Mouse (Mus musculus): ENCODE measurements at regions not wholly inside any gene's neighbourhood (a gene's known extent, or its start where the extent isn't known, plus 50 kb on each side); places are given as distances from the start of the nearest gene placed in this dataset.
A peak's percentile ranks its signal among the peaks of the same experiment; 100 is the strongest.
"Not testable (repeated sequence)": the region's sequence is repeated elsewhere in the genome, so short reads cannot be mapped to it uniquely, and the experiment has no call there.

DNA sequence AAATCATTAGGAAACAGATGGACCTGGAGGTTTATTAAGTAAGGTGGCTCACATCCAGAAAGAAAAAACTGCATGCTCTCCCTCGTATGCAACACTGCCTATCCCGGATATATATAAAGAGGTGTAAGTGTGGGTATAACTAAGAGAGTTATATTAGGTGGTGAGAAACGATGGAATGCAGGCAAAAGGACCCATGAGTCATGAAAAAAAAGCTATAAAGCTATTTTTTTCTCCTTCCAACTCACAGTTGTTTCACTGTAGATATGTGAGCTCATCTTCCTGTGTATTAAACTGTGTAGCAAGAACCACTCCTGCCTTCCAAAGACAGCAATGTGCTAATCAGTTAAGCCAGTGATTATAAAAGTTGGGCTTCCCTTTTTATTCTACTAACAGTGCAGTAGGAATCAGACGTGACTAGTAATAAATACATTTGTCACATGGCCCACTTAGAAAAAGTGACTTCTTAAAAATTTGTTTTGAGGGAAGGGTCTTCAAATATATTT is 51.4 kb upstream of the Bdh1 start:
- H3K27ac ChIP-seq; DNase-seq (ENCODE audit: extremely low spot score in 1 of 2, low spot score in 2 of 2); intact Hi-C loops (cut with DNase I); H3K4me3 ChIP-seq: not testable (repeated sequence)

DNA sequence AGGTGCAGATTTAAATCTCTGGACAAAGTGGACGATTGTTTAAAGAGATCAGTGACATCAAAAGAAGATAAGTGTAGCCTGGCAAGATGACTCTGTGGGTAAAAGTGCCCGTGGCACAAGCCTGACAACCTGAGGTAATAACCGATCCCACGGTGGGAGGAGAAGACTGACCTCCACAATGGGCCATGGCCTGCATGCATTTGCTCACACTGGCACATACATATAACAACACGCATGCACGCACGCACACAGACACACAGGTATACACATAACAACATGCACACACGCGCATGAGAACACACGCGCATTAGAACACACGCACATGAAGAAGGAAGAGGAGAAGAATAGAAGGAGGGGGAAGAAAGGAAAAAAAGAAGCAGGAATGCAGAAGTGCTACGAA is 52.2 kb upstream of the Bdh1 start:
- intact Hi-C loops (cut with DNase I) = no loop called here
- H3K4me3 ChIP-seq = no peak overlapping the region
- DNase-seq (ENCODE audit: extremely low spot score in 1 of 2, low spot score in 2 of 2) = no peak
- H3K27ac ChIP-seq = no peak overlapping the region
- no peak for TF ChIP-seq CTCF (IDR thresholded peaks at IDR 0.05)

DNA sequence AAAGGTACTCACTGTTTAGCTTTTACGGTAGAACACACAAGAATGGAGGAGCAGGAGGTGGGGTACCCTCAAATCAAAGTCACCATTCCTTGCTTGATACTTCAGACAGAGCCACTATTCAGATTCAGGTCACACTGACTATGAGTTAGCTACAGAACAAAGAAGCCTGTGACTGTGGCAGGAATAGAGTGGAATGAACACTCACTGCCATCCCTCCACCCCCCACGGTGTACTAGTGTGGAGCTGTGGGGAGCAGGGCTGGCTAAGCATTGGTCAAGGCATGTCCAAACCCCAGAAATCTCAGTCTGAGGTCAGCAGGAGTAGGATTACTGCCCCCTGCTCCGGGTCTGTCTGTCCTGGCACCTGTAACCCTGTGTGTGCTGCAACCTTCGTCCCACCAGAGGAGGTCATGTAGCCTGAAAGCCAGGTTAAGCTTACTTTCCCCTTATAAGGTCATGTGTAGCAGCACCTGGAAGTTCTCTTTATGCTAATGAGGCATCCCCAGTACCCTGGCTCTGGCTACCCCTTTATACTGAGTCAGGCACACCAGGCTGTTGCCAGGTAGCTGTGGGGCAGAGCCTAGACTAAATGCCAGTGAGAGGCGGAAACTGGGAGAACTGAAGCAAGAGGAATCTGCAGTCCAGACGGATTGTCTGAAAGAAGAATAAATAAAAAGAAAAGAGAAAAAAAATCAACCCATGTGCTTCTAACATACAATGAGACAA is 53.1 kb upstream of the Apod start:
- no peak for TF ChIP-seq CTCF (IDR thresholded peaks at IDR 0.05)
- intact Hi-C loops (cut with DNase I) = no loop called here
- H3K27ac ChIP-seq = peak overlapping the region; percentile 54; the same call in 1 of the 2 replicates
- H3K4me3 ChIP-seq = no peak overlapping the region
- no peak for DNase-seq (ENCODE audit: extremely low spot score in 1 of 2, low spot score in 2 of 2)

DNA sequence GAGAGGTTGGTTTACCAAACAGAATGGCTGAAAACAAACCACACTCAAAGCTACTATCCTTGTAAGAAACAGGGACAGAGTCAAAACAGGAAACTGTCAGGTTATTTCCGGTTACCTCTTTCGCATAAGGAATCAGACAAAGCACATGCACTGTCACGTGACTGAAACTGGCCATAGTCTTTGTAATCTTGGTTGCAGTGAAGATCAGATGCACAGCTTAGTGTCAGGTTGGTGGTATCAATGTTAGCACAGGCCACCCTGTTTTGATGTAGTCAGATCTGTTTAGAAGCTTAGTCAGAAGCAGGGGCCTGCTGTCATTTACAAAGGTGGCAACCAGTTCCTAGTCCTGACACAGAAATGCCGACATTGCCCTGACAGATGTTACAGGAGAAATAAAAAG is 51.4 kb upstream of the Apod start:
- intact Hi-C loops (cut with DNase I) = no loop called here
- DNase-seq (ENCODE audit: extremely low spot score in 1 of 2, low spot score in 2 of 2) = no peak
- no peak for TF ChIP-seq CTCF (IDR thresholded peaks at IDR 0.05)
- no peak overlapping the region; the same call in 1 of the 2 replicates for H3K27ac ChIP-seq
- H3K4me3 ChIP-seq = no peak overlapping the region

DNA sequence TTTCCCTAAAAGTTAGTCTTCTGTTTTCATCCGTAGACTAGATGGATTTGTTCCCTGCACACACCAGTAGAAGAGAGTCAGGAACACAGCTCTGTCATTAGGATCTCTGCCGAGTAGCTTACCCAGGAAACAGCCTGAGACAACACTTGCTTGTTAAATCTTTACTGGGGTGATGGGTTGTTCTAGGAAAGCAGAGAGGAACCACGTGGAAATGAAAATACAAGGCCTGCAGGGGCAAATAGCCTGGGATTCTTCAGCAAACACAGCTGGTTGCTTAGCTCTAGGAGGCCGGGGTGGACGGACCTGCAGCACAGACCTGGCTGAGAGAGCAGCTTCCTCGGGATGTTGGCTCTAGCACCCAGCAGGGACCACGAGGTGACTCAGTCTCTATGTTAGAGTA is 49.9 kb upstream of the Apod start:
- H3K27ac ChIP-seq = no peak overlapping the region
- DNase-seq (ENCODE audit: extremely low spot score in 1 of 2, low spot score in 2 of 2) = peak in 1 of 2 experiments; percentile 37
- TF ChIP-seq CTCF (IDR thresholded peaks at IDR 0.05) = no peak
- intact Hi-C loops (cut with DNase I) = no loop called here
- no peak overlapping the region for H3K4me3 ChIP-seq
